17 mouse cellular contexts compared by ENCODE assay signal in genomic region chr13:69791814-69792213, GRCm38 (mm10). TPM values are rescaled to one million over a fixed set of nuclear protein-coding genes. Genes with fewer than 3 reads are reported as not detected.
A peak's percentile ranks its signal among the peaks of the same experiment; 100 is the strongest.
DNase-seq lines count a peak whose midpoint lies in the region; ATAC-seq and TF ChIP-seq lines count a peak whose summit lies in the region.
"Had no signal": no experiment of that assay in that cellular context is flagged by ENCODE, and none has a peak within 500 bp of the region (broad histone marks: within the 10 kb centered on the region; RNA-seq: fewer than 3 reads in every experiment).

No protein-coding gene starts in this region.

- no peak for TF ChIP-seq CTCF in hindbrain, postnatal 0 days (IDR thresholded peaks at IDR 0.05; ENCODE audit: low read depth)
- TF ChIP-seq CTCF in olfactory bulb, adult 2 months (IDR thresholded peaks at IDR 0.05; ENCODE audit: insufficient read depth, low read depth, low read length): no peak

- H3K4me3 ChIP-seq in forebrain, embryonic 13.5 days: no peak overlapping the region
- no peak overlapping the region for H3K4me3 ChIP-seq in forebrain, embryonic 11.5 days (ENCODE audit: low read depth, low read length)
- no peak overlapping the region for H3K4me3 ChIP-seq in heart, embryonic 10.5 days
- no peak overlapping the region for H3K4me3 ChIP-seq in heart, embryonic 12.5 days
- H3K4me3 ChIP-seq in hindbrain, postnatal 0 days (ENCODE audit: low read length): no peak overlapping the region
- H3K4me3 ChIP-seq in hindbrain, embryonic 14.5 days (replicated peaks; ENCODE audit: low read length): no peak overlapping the region
- no peak overlapping the region for H3K4me3 ChIP-seq in olfactory bulb, adult 2 months (ENCODE audit: insufficient read depth, low read depth, low read length)
- H3K4me3 ChIP-seq: embryonic facial prominence, embryonic 12.5 days; intestine, embryonic 15.5 days had no signal

- no peaks in the 10 kb centered on the region for H3K27me3 ChIP-seq in forebrain, embryonic 13.5 days
- H3K27me3 ChIP-seq in forebrain, embryonic 11.5 days (ENCODE audit: control insufficient read depth, insufficient read depth, low read length): no peaks in the 10 kb centered on the region
- H3K27me3 ChIP-seq in heart, embryonic 10.5 days (ENCODE audit: insufficient read depth, poor library complexity, severe bottlenecking): no peaks in the 10 kb centered on the region
- H3K27me3 ChIP-seq in heart, embryonic 12.5 days (replicated peaks): no peaks in the 10 kb centered on the region
- no peaks in the 10 kb centered on the region for H3K27me3 ChIP-seq in hindbrain, postnatal 0 days (ENCODE audit: insufficient read depth, low read length)
- no peaks in the 10 kb centered on the region for H3K27me3 ChIP-seq in hindbrain, embryonic 14.5 days (ENCODE audit: control insufficient read depth, insufficient read depth, low read length)
- H3K27me3 ChIP-seq: embryonic facial prominence, embryonic 12.5 days; intestine, embryonic 15.5 days had no signal

- no peaks in the 10 kb centered on the region for H3K9me3 ChIP-seq in forebrain, embryonic 13.5 days (replicated peaks)
- H3K9me3 ChIP-seq in forebrain, embryonic 11.5 days (ENCODE audit: control insufficient read depth, low read length): no peaks in the 10 kb centered on the region
- no peaks in the 10 kb centered on the region for H3K9me3 ChIP-seq in heart, embryonic 10.5 days
- no peaks in the 10 kb centered on the region for H3K9me3 ChIP-seq in heart, embryonic 12.5 days (replicated peaks)
- no peaks in the 10 kb centered on the region for H3K9me3 ChIP-seq in hindbrain, postnatal 0 days (ENCODE audit: low read length)
- H3K9me3 ChIP-seq in hindbrain, embryonic 14.5 days (ENCODE audit: control insufficient read depth, low read length): no peaks in the 10 kb centered on the region
- H3K9me3 ChIP-seq: embryonic facial prominence, embryonic 12.5 days; intestine, embryonic 15.5 days had no signal

- DNase-seq in forebrain, embryonic 11.5 days (ENCODE audit: low spot score): no peak
- DNase-seq in heart, embryonic 10.5 days (ENCODE audit: low spot score): peak; percentile 53
- DNase-seq in hindbrain, postnatal 0 days (ENCODE audit: low spot score): no peak
- no peak for DNase-seq in hindbrain, embryonic 14.5 days (ENCODE audit: low spot score)
- DNase-seq: cerebellum, adult 11 months; cerebellum, adult 8-10 months; gastrocnemius, postnatal 10 days; heart, adult 18-20 months; kidney, adult 18-20 months had no signal

- ATAC-seq in forebrain, embryonic 13.5 days: peak; percentile 36; the same call in 1 of the 2 replicates
- ATAC-seq in forebrain, embryonic 11.5 days (replicated peaks; ENCODE audit: low FRiP score): no peak
- ATAC-seq in heart, embryonic 12.5 days (ENCODE audit: insufficient number of reproducible peaks, low FRiP score): no peak
- peak; percentile 29; the same call in 1 of the 2 replicates for ATAC-seq in hindbrain, postnatal 0 days
- ATAC-seq in hindbrain, embryonic 14.5 days (ENCODE audit: low FRiP score): no peak
- ATAC-seq: intestine, embryonic 15.5 days had no signal

- H3K4me1 ChIP-seq in forebrain, embryonic 13.5 days: peaks cover 7% of the 10 kb centered on the region
- H3K4me1 ChIP-seq in forebrain, embryonic 11.5 days (replicated peaks; ENCODE audit: control insufficient read depth, insufficient read depth, low read length): no peaks in the 10 kb centered on the region
- no peaks in the 10 kb centered on the region for H3K4me1 ChIP-seq in heart, embryonic 10.5 days
- H3K4me1 ChIP-seq in heart, embryonic 12.5 days (replicated peaks): no peaks in the 10 kb centered on the region
- H3K4me1 ChIP-seq in hindbrain, postnatal 0 days (ENCODE audit: insufficient read depth, low read length): no peaks in the 10 kb centered on the region; the same call in 1 of the 2 replicates
- H3K4me1 ChIP-seq in hindbrain, embryonic 14.5 days (replicated peaks; ENCODE audit: control insufficient read depth, insufficient read depth, low read length): peaks cover 10% of the 10 kb centered on the region; the same call in 1 of the 2 replicates
- peaks cover 22% of the 10 kb centered on the region for H3K4me1 ChIP-seq in olfactory bulb, adult 2 months (ENCODE audit: control insufficient read depth, insufficient read depth, low read length)
- H3K4me1 ChIP-seq: embryonic facial prominence, embryonic 12.5 days; intestine, embryonic 15.5 days had no signal

- H3K36me3 ChIP-seq in forebrain, embryonic 13.5 days (ENCODE audit: poor library complexity, severe bottlenecking): no peaks in the 10 kb centered on the region
- no peaks in the 10 kb centered on the region for H3K36me3 ChIP-seq in forebrain, embryonic 11.5 days (ENCODE audit: control insufficient read depth, insufficient read depth, low read length)
- H3K36me3 ChIP-seq in heart, embryonic 10.5 days: no peaks in the 10 kb centered on the region
- H3K36me3 ChIP-seq in heart, embryonic 12.5 days: no peaks in the 10 kb centered on the region
- H3K36me3 ChIP-seq in hindbrain, postnatal 0 days (ENCODE audit: insufficient read depth, low read length): no peaks in the 10 kb centered on the region
- H3K36me3 ChIP-seq in hindbrain, embryonic 14.5 days (replicated peaks; ENCODE audit: control insufficient read depth, insufficient read depth): no peaks in the 10 kb centered on the region
- H3K36me3 ChIP-seq: embryonic facial prominence, embryonic 12.5 days; intestine, embryonic 15.5 days had no signal

- no peak overlapping the region for H3K27ac ChIP-seq in forebrain, embryonic 13.5 days
- H3K27ac ChIP-seq in forebrain, embryonic 11.5 days (ENCODE audit: low read depth, low read length): no peak overlapping the region
- no peak overlapping the region for H3K27ac ChIP-seq in heart, embryonic 10.5 days
- no peak overlapping the region for H3K27ac ChIP-seq in heart, embryonic 12.5 days (ENCODE audit: poor library complexity, severe bottlenecking)
- no peak overlapping the region for H3K27ac ChIP-seq in hindbrain, postnatal 0 days
- no peak overlapping the region for H3K27ac ChIP-seq in hindbrain, embryonic 14.5 days
- H3K27ac ChIP-seq in olfactory bulb, adult 2 months (ENCODE audit: insufficient read depth, low read depth, low read length): peak overlapping the region; percentile 82
- H3K27ac ChIP-seq: embryonic facial prominence, embryonic 12.5 days; intestine, embryonic 15.5 days had no signal

- 86% methylated on average over 1 of the region's 1 CpGs for WGBS in forebrain, embryonic 13.5 days
- WGBS in forebrain, embryonic 11.5 days: 92% methylated on average over 1 of the region's 1 CpGs
- WGBS in heart, embryonic 10.5 days: 84% methylated on average over 1 of the region's 1 CpGs
- WGBS in heart, embryonic 12.5 days: 66% methylated on average over 1 of the region's 1 CpGs
- 84% methylated on average over 1 of the region's 1 CpGs for WGBS in hindbrain, postnatal 0 days
- WGBS in hindbrain, embryonic 14.5 days: 88% methylated on average over 1 of the region's 1 CpGs
- WGBS in olfactory bulb, adult 2 months: 62% methylated on average over 1 of the region's 1 CpGs

- H3K4me2 ChIP-seq in forebrain, embryonic 13.5 days: no peak overlapping the region
- H3K4me2 ChIP-seq in forebrain, embryonic 11.5 days (ENCODE audit: low read depth, low read length, severe bottlenecking): no peak overlapping the region
- no peak overlapping the region for H3K4me2 ChIP-seq in heart, embryonic 12.5 days
- H3K4me2 ChIP-seq in hindbrain, postnatal 0 days (ENCODE audit: low read depth, low read length): no peak overlapping the region
- no peak overlapping the region for H3K4me2 ChIP-seq in hindbrain, embryonic 14.5 days (replicated peaks)
- H3K4me2 ChIP-seq: embryonic facial prominence, embryonic 12.5 days; heart, embryonic 11.5 days; intestine, embryonic 15.5 days had no signal

- no peak for TF ChIP-seq POLR2A in olfactory bulb, adult 2 months (IDR thresholded peaks at IDR 0.05; ENCODE audit: insufficient read depth, low read depth, low read length)

- H3K9ac ChIP-seq in forebrain, embryonic 13.5 days: no peak overlapping the region
- no peak overlapping the region for H3K9ac ChIP-seq in forebrain, embryonic 11.5 days (ENCODE audit: low read length)
- H3K9ac ChIP-seq in heart, embryonic 12.5 days: no peak overlapping the region
- H3K9ac ChIP-seq in hindbrain, postnatal 0 days (replicated peaks; ENCODE audit: low read length): no peak overlapping the region
- H3K9ac ChIP-seq in hindbrain, embryonic 14.5 days: no peak overlapping the region
- H3K9ac ChIP-seq: embryonic facial prominence, embryonic 12.5 days; intestine, embryonic 15.5 days had no signal

RNA-seq across cellular contexts. Expression of gene Med10, which starts 10.4 kb away (rescaled TPM):
- 189 and 201 TPM in 2 replicates for polyA plus RNA-seq in forebrain, embryonic 13.5 days (2015; fragmentation: Nextera tagmentation; extraction: Ambion mirVana)
- 163 and 180 TPM in 2 replicates for polyA plus RNA-seq in forebrain, embryonic 11.5 days (2014; fragmentation: Nextera tagmentation; extraction: Ambion mirVana)
- polyA plus RNA-seq in heart, embryonic 10.5 days (2016; fragmentation: Nextera tagmentation; extraction: Ambion mirVana): 122 and 154 TPM in 2 replicates
- polyA plus RNA-seq in heart, embryonic 12.5 days (2016; fragmentation: Nextera tagmentation; extraction: Ambion mirVana): 105 and 106 TPM in 2 replicates
- total RNA-seq in hindbrain, postnatal 0 days (2014; rRNA removed): 39.8 and 51.3 TPM in 2 replicates
- polyA plus RNA-seq in hindbrain, postnatal 0 days (2015; fragmentation: Nextera tagmentation; extraction: Ambion mirVana): 152 and 157 TPM in 2 replicates
- polyA plus RNA-seq in hindbrain, embryonic 14.5 days (2014; fragmentation: Nextera tagmentation; extraction: Ambion mirVana): 140 and 150 TPM in 2 replicates
- polyA plus RNA-seq in olfactory bulb, adult 2 months (2012; ENCODE audit: insufficient read depth, insufficient read length, low replicate concordance, missing spikeins): not detected in 2 replicates

RNA-seq across cellular contexts. Expression of gene Ube2ql1, which starts 52.1 kb away (rescaled TPM):
- polyA plus RNA-seq in forebrain, embryonic 13.5 days (2015; fragmentation: Nextera tagmentation; extraction: Ambion mirVana): 10.5 and 11.4 TPM in 2 replicates
- 3.0 and 3.6 TPM in 2 replicates for polyA plus RNA-seq in forebrain, embryonic 11.5 days (2014; fragmentation: Nextera tagmentation; extraction: Ambion mirVana)
- polyA plus RNA-seq in heart, embryonic 10.5 days (2016; fragmentation: Nextera tagmentation; extraction: Ambion mirVana): 0.80 and 0.98 TPM in 2 replicates
- 0.54 and 0.70 TPM in 2 replicates for polyA plus RNA-seq in heart, embryonic 12.5 days (2016; fragmentation: Nextera tagmentation; extraction: Ambion mirVana)
- 157 and 198 TPM in 2 replicates for total RNA-seq in hindbrain, postnatal 0 days (2014; rRNA removed)
- polyA plus RNA-seq in hindbrain, postnatal 0 days (2015; fragmentation: Nextera tagmentation; extraction: Ambion mirVana): 25.0 and 28.6 TPM in 2 replicates
- 49.4 and 49.8 TPM in 2 replicates for polyA plus RNA-seq in hindbrain, embryonic 14.5 days (2014; fragmentation: Nextera tagmentation; extraction: Ambion mirVana)
- polyA plus RNA-seq in olfactory bulb, adult 2 months (2012; ENCODE audit: insufficient read depth, insufficient read length, low replicate concordance, missing spikeins): not detected in 2 replicates
- total RNA-seq: common myeloid progenitor, adult 5-6 weeks; MEL had no signal

Comparison
In these comparisons a context has a peak if more than half of its experiments do, and no peak if none do; other contexts are left out.
1. ATAC-seq: peak in forebrain, embryonic 13.5 days (single experiment) and hindbrain, postnatal 0 days (single experiment); none in forebrain, embryonic 11.5 days (single experiment), heart, embryonic 12.5 days (single experiment) and hindbrain, embryonic 14.5 days (single experiment).
2. RNA of gene Med10, which starts 10.4 kb away (polyA plus RNA-seq): 189 to 201 TPM in forebrain, embryonic 13.5 days, 163 to 180 TPM in forebrain, embryonic 11.5 days, 152 to 157 TPM in hindbrain, postnatal 0 days, 122 to 154 TPM in heart, embryonic 10.5 days, 140 to 150 TPM in hindbrain, embryonic 14.5 days and 105 to 106 TPM in heart, embryonic 12.5 days; not detected in olfactory bulb, adult 2 months; every median in the first group is over 100 times any median in the second.